Mouse (Mus musculus): ENCODE results near the gene Ppp2r5c.

Gene Ppp2r5c

DNA sequence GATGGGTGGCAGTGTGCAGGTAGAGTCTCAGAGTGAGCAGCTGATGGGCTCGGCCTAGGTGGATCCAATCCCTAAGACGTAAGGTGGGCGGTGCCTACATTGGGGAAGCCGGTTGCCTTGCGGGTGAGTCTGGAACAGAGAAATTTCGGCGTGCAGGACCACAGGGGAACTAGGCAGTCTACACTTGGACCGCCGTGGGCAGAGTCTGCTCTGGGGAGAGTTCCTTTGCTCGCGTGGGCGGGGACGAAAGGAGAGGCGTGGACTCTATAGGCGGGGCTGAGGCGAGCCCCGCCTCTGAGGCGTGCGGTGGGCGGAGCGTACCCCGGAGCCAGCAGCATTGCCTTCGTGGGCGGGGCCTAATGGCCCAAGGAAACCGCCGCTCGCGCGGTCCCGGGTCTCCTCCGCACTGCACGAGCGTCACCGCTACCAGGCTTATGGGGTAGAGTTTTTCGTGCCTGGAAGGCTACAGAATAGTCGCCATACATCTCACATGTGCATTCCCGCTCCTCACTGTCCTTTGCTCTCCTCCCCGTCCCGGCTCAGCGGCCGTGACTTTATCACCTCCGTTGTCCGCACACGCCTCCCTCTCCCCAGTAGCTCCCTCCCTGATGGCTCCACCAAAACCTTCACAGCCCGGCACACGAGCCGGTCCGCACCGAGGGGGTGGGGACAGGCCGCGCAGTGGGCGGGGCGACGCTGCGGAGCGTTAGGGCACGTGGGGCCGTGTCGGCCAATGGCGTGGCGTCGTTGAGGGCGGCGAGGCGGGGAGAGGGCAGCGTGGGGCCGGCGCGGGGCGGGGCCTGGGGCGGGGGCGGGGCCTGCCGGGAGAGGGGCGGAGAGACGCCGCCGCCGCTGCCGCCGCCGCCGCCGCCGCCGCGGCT, at the start of gene Ppp2r5c:
Gene Ppp2r5c (plus strand): TSS at position 831 of the 881 bp plus-strand sequence.
- in situ Hi-C loops (cut with MboI, MseI): no loop called here

DNA sequence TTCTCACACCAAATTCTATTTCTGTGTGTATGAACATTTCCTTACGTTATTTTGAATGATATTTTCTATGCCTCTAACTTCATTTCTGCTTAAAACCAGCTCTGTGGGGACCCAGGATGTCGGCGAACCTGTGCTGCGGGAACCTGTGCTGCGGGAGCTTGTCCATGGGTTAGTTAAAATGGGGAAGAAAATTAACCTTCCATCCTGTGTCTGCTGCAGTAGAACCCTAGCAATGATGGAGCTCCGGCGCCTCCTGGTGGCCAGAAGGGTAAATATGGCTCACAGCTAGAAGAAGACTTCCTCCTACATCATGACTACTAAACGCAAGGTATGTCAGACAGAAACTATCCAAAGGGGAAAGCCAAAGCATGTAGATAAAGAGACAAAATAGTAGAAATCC, 48.6 kb upstream of the Ppp2r5c start:
- in situ Hi-C loops (cut with MboI, MseI): no loop called here

DNA sequence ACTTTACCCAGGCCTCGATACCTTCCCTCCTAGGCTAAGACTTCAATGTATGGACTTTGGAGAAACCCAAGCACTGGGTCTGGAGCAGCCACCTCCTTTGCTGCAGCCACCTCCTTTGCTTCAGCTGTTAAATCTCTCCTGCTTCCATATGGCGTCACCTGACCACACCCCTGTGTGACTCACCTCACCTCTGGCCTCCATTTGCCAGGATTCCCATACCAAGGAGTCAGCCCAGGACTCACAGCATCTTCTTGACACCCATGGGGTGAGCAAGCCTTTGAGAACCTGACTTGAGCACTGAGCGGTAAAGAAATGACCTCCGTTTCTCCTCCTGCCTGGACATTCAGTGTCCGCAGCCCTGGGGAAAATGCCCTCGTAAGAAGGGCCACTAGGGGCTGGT, 47.8 kb upstream of the Ppp2r5c start:
- in situ Hi-C loops (cut with MboI, MseI): no loop called here

DNA sequence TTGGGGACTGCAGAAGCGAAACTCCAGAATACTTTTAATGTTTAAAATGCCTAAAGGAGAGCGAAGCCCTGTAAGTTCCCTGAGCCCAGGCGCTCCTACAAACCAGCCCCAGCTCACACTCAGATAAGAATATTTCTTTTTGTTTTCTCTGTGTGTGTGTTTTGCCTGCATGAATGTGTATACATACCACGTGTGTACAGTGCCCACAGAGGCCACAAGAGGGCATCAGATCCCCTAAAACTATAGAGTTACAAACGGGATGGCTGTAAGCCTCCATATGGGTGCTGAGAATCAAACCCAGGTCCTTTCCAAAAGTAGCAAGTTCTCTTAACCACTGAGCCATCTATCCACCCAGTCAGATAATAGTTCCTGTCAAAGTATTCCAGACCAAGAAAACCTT, 46.0 kb upstream of the Ppp2r5c start:
- in situ Hi-C loops (cut with MboI, MseI): no loop called here

DNA sequence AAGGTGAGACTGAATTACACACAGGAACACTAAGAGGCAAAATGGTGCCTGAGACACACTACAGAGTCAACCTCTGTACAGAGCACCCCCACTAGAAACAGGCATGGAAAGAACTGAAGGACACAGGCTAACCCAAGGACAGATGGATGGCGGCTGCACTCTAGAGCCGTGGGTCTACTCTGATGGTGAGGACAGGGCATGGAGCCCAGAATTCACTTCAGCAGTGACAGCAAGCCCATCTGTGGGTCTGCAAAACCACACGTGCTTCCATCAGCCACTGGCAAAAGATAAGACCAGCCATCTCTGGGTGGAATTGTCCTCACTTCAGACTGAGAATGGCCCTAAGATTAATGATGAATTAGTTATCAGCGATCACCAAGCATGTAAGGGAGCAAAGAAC, 45.0 kb upstream of the Ppp2r5c start:
- in situ Hi-C loops (cut with MboI, MseI): no loop called here

DNA sequence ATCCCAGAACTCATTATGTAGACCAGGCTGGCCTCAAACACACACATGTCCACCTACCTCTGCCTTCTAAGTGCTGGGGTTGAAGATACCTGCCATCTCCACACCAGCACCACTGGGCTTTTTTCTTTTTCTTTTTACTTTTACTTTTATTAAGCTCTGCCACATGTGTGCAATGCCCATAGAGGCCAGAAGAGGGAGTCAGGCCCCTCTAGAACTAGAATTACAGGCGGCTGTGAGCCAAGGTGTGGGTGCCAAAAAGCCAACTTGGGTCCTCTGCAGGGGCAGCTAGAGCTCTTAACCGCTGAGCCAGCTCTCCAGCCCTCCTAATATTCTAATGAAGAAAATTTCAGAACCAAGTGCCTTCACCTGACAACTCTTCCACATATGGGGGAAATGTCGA, 30.7 kb upstream of the Ppp2r5c start:
- in situ Hi-C loops (cut with MboI, MseI): loop anchor here (10.0 kb wide), 1 partner anchor 409 kb away; no protein-coding TSS in a partner anchor

DNA sequence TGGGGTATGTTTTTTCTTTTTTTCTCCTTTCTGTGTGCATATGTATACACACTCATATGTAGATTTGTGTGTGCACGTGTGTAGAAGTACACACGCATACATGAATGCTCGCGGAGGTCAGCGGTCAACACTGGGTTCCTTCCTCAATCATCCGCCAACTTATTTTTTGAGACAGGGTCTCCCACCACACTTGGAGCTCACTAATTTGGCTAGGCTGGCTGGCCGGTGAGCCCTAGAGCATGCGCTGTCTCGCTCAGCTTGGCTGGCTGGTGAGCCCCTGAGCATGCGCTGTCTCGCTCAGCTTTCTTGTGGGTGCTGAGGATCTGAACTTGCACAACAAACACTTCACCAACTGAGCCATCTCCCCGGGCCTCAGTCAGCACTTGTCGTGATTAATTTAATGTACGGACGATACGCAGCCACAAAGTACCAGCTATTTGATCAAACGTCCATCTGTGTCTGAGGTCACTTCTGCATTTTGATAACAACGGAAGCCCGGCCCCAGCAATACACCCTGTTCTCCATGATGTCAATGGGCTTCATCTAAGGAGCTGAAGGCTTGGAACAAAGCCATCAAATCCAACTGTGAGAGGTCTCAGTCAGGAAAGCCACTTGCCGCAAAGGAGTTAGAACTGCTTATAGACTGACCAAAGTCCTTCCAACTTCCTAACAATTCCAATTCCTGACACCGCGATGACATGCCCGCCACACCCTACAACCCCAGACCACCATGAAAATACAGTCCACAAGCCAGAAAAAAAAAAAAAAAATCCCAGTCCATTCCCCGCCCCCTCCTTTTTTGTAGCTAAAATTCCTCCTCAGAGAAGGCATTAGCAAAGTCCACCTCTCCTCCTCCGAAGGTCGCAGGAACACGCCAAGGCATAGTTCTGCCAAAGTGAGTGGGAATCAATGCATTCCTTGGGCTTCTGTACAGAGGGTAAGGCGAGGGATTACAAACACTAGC, 29.6 kb upstream of the Ppp2r5c start:
- in situ Hi-C loops (cut with MboI, MseI): loop anchor here (10.0 kb wide), 1 partner anchor 407 kb away; no protein-coding TSS in a partner anchor

DNA sequence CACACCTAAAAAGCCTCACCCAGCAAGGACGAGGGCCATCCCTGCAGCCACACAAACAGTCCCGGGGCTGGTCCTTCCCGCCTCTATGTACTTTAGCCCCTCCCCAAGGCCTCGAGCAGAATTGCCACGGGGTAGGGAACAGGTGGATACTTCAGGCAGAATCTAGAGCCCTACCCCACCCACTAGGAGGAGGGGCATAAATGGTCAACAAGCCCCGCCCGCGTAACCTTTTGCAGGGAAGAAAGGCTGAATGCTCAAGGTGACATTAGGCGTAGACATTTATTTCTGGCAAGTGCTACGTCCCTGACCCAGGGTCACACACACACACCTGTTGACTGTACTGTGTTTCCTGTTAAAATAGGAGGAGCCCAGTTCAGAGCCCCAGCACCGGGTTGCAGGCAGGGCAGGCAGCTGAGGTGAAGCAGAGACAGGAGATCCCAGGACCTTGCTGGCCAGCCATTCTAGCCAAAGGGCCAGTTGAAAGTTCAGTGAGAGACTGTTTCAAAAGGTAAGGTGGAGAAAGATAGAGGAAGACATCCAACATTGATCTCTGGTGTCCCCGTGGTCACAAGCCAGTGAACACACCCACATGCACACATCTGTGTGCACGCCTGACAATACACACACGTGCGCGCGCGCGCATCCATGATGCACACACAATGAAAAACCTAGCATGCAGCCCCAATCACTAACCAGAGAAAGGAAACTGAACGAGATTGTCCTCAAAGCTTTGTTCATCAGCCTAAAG, 28.8 kb upstream of the Ppp2r5c start:
- in situ Hi-C loops (cut with MboI, MseI): loop anchor here (10.0 kb wide), 1 partner anchor 407 kb away; no protein-coding TSS in a partner anchor

DNA sequence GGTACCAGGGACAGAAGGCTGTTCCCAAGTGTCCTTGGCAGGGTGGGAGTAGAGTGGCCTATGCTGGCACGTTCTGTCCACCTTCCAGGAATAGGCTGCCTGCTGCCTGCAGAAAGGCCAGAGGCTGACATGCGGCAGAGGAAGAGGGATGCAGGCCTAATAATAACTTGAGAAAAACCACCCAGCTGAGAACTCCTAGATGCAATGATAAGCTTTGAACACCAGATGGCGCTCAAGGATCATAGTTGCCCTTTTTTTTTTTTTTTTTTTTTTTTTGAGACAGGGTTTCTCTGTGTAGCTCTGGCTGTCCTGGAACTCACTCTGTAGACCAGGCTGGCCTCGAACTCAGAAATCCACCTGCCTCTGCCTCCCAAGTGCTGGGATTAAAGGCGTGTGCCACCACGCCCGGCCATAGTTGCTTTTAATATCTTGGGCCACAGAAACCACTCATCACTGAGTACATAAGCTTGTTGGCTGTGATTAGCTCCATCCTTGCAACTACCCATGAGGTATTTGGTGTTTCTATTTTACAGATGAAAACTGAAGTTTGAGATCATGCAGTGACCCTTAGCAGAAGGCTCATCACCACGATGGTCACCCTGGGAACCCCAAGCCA, 28.1 kb upstream of the Ppp2r5c start:
- in situ Hi-C loops (cut with MboI, MseI): loop anchor here (10.0 kb wide), 1 partner anchor 406 kb away; no protein-coding TSS in a partner anchor

DNA sequence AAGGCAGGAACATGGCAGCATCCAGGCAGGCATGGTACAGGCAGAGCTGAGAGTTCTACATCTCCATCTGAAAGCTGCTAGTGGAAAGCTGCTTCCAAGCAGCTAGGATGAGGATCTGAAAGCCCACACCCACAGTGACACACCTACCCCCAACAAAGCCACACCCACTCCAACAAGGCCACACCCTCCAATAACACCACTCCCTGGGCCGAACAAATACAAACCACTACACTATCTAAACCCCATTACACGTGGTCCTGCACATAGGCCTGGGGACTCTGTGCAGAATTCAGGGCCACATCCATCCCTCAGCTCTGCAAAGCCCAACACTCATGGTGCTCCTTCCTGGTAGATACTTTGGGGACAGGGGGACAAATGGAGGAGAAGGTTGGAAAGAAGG, 27.0 kb upstream of the Ppp2r5c start:
- in situ Hi-C loops (cut with MboI, MseI): loop anchor here (10.0 kb wide), 1 partner anchor 405 kb away; no protein-coding TSS in a partner anchor

DNA sequence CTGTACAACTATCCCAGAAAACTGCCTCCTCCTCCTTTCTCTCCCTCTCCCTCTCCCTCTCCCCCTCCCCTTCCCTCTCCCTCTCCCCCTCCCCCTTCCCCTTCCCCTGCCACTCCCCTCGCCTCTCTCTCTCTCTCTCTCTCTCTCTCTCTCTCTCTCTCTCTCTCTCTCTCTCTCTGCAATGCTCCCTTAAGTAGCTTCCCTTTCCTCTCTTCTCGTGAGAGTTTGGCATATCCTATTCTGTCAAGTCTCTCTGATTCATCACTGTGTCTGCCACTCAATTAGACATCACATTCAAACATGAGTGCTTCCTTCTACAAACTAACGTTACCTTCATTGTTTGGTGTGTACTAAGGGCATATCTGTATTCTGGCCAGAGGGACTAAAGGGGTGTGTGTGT, 25.6 kb upstream of the Ppp2r5c start:
- in situ Hi-C loops (cut with MboI, MseI): no loop called here

DNA sequence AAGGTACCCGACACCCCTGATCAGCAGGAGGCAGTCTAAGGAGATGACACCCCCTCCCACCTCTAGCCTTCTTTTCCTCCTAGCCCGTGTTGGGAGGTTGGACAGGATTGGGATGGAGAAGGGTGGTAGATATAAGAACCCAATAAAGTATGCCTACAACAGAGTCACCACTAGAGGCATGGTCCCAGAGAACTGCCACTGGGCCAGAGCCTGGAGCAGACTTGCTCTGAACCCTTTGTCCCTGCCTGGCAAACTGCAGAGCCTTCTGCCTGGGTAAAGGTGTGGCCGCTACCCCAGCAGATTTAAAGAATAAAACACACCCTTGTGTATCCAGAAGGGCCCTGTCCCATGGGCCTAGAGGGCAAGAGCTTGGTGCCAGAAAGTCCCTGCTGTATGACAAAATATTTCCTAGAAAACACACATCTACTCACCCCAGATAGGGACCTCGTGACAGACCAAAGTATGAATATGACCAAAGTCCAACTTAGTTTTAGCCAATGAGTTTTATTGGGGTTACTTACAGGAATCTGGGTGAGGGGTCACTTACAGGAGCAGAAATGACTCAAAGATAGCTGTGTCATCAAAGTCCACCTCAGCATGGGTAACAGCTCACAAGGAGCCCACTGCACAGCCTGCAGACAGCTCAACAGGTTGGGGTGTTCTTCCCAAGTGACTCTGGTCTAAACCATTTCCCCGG, 22.8 kb upstream of the Ppp2r5c start:
- in situ Hi-C loops (cut with MboI, MseI): no loop called here

DNA sequence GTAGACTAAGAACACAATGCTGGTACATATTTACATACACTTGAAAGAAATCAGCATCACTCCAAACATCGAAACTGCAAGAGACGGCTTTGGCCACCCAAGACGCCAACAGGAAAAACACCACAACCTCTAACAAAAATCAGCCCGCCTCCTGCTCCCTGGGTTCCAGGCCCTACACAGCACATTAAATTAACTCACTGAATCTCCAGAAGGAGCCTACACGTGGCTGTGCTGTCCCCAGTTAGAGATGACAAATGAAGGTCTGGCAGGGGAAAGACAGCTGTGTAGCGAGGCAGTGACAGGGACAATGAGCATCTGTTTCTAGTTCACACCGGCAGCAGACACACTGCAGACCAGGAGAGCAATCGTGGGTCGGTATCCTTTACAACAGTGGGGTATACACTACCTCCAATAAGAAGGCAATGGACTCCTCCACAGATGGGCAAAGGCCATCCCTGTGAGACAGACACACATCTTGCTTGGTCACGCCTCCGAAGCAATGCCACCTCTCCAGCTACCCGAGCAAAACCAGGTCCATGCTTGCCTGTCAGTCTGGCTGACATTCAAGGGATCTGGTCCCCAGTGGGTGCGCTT, 20.4 kb upstream of the Ppp2r5c start:
- in situ Hi-C loops (cut with MboI, MseI): no loop called here

DNA sequence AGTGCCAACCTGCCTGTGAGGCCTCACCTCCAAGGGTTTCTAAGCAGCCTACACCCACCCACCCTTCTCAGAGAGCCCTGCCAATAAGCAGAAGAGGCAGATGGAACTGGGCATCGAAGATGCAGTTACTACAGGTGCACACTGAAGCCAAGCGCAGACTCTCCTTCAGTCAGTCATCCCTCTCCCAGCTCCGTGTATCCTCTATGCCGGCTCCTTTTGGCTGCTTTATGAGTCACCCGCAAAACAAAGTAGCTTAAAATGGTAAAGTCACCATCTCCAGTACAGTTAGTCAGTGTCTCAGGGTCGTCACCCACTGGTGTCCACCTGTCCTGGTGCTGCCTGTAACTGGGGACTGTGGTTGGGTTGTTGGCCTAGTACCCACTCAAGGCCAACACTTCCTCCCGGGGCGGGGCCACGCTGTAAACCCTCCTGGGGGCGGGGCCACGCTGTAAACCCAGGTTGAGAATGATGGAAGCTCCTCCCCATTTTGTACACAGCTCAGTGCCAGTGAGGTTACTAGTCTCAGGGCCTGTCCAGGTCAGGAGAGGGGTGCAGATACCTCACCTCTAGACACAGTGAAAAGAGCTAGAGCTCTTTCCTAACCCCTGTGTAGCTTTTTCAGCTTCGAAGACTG, 17.5 kb upstream of the Ppp2r5c start:
- in situ Hi-C loops (cut with MboI, MseI): no loop called here

DNA sequence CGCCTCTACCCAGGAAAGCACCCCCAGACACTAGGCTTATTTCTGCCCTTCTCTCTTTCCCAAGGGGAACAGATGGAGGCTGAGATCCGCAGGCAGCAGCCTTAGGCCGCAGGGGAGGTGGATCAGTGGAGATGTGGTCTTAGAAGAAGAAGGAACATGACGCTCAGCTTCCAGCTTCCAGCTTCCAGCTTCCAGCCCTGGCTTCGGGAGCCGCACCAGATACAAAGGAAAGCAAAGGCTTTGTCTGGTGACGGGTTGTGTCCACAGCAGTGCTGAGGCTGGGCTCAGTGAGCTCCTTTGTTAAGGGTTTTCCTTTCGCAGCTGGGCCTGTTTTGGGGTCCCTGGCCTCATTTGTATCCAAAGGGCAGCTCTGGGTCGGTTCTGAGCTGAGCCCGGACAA, 16.9 kb upstream of the Ppp2r5c start:
- in situ Hi-C loops (cut with MboI, MseI): no loop called here

DNA sequence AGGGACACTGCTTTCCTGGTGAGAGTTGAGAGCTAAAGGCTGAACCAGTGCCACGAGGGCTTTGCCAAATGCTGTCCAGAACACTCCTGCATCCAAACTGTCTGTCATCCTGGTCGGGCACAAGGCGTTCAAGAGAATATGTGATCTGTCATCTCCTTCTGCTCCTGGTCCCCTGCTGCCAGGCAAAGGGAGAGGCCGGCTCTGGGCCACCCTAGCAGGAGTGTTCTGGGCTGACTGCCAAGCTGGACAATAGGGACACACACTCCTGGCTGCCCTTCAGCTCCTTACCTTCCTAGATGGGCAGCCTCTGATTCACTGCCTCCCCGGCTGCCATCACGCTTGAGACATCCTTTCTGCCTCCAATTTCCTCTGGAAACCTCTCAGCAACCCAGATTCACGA, 15.1 kb upstream of the Ppp2r5c start:
- in situ Hi-C loops (cut with MboI, MseI): no loop called here

DNA sequence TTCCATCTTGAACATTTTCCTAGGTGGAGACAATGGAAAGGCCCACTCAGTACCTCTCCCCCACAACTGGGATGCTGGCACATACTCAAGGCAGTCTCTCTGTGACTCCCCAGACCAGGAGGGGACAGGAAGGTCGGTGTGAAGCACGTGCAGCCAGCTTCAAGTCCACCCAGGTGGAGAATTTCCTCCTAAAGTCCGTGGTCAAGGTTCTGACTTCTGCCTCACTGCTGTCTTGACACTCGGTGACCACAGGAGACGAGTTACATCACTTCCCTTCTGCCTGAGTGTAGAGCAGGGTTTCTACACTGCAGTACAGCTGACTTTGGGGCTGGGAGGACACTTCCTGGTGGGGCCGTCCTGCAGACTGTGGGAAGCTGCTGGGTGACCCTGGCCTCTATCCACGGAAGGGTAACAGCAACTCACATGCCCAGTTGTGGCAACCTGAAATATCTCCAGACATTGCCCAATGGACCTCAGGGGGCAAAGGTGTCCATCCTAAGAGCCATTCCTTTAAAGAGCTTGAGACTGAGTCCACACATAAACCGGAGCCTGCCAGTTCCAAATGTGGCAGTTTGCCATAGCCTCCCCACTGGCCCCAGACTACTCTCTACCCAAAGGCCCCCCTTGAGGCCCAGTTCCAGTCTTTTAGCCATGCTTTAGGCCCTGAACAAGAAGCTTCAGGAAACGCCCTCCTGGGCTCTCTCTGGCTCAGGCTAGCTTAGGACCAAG, 10.1 kb upstream of the Ppp2r5c start:
- in situ Hi-C loops (cut with MboI, MseI): no loop called here

DNA sequence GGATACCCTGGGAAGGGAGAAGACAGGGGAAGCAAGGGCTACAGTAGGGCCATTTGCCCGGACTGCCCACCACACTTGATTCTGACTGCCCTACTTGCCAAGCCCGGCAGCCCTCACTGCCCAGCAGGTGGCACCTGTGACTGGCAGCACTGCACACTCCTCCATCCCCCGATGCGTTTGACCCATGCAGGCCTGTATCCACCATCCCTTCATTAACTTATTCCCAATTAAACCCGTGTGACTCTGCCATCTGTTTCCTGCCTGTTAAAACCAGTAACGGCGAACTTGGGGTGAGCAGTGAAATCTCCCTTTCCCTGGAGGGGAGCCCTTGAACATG, 9.6 kb upstream of the Ppp2r5c start:
- in situ Hi-C loops (cut with MboI, MseI): no loop called here

All from T-helper 2 cell (primary cell).